Mouse (Mus musculus): ENCODE measurements around the gene Gm9780. TPM values are rescaled to one million over a fixed set of nuclear protein-coding genes. Genes with fewer than 3 reads are reported as not detected.
"Not testable (repeated sequence)": the region's sequence is repeated elsewhere in the genome, so short reads cannot be mapped to it uniquely, and the experiment has no call there.

Gm9780 gene
- total RNA-seq (2021) = 10 to 100 TPM; 10.1 to 18.1 TPM

GRCm38 (mm10) chr14:26042611-26043010, at the start of gene Gm9780:
TSS of gene Gm9780 (minus strand) at chr14:26042711.
- DNase-seq = not testable (repeated sequence)

- not testable (repeated sequence) for DNase-seq
These were observed 39.5 kb upstream of the Gm9780 start, which contains the start of gene Cphx3 for GRCm38 (mm10) chr14:26081997-26082396. TSS of gene Cphx3 (plus strand) at chr14:26082297.

- not testable (repeated sequence) for DNase-seq
These were observed 38.7 kb upstream of the Gm9780 start, which contains the start of gene Cphx2 for GRCm38 (mm10) chr14:26081216-26081615. TSS of gene Cphx2 (plus strand) at chr14:26081516.

- not testable (repeated sequence) for DNase-seq
These were observed 34.3 kb upstream of the Gm9780 start for GRCm38 (mm10) chr14:26076620-26077390.

GRCm38 (mm10) chr14:26067325-26067633, 24.8 kb upstream of the Gm9780 start, which contains the start of gene Tmem254c:
TSS of gene Tmem254c (minus strand) at chr14:26067355.
- DNase-seq = not testable (repeated sequence)

GRCm38 (mm10) chr14:26066574-26067324, 24.2 kb upstream of the Gm9780 start:
- DNase-seq = not testable (repeated sequence)

- DNase-seq = not testable (repeated sequence)
These were observed 16.9 kb upstream of the Gm9780 start for GRCm38 (mm10) chr14:26059362-26059761.

- DNase-seq = not testable (repeated sequence)
These were observed 15.7 kb upstream of the Gm9780 start for GRCm38 (mm10) chr14:26058184-26058583.

- DNase-seq = not testable (repeated sequence)
These were observed 6.3 kb upstream of the Gm9780 start for GRCm38 (mm10) chr14:26048767-26049166.

GRCm38 (mm10) chr14:26047026-26047425, 4.5 kb upstream of the Gm9780 start:
- DNase-seq = not testable (repeated sequence)

- not testable (repeated sequence) for DNase-seq
These were observed 2.5 kb upstream of the Gm9780 start for GRCm38 (mm10) chr14:26045007-26045406.

- DNase-seq = not testable (repeated sequence)
These were observed 7.1 kb downstream of the Gm9780 start for GRCm38 (mm10) chr14:26035439-26035838.

- DNase-seq = not testable (repeated sequence)
These were observed 8.1 kb downstream of the Gm9780 start for GRCm38 (mm10) chr14:26034364-26034763.

- not testable (repeated sequence) for DNase-seq
These were observed 16.9 kb downstream of the Gm9780 start for GRCm38 (mm10) chr14:26025653-26026052.

- not testable (repeated sequence) for DNase-seq
These were observed 19.7 kb downstream of the Gm9780 start for GRCm38 (mm10) chr14:26022831-26023230.

- not testable (repeated sequence) for DNase-seq
These were observed 21.0 kb downstream of the Gm9780 start for GRCm38 (mm10) chr14:26021555-26021954.

GRCm38 (mm10) chr14:26016414-26016813, 26.1 kb downstream of the Gm9780 start:
- DNase-seq = not testable (repeated sequence)

- DNase-seq = not testable (repeated sequence)
These were observed 35.0 kb downstream of the Gm9780 start for GRCm38 (mm10) chr14:26007462-26007861.

GRCm38 (mm10) chr14:25981880-25982279, 60.6 kb downstream of the Gm9780 start:
- DNase-seq = peak; percentile 54

- DNase-seq = not testable (repeated sequence)
These were observed 63.1 kb downstream of the Gm9780 start for GRCm38 (mm10) chr14:25979242-25979941.

- not testable (repeated sequence) for DNase-seq
These were observed 63.9 kb downstream of the Gm9780 start, which contains the start of gene Duxbl1 for GRCm38 (mm10) chr14:25978371-25979241. TSS of gene Duxbl1 (plus strand) at chr14:25978577.
